Mouse (Mus musculus) midbrain, embryonic 14.5 days (tissue): ENCODE measurements at regions not wholly inside any gene's neighbourhood (a gene's known extent, or its start where the extent isn't known, plus 50 kb on each side); places are given as distances from the start of the nearest gene placed in this dataset.
A peak's percentile ranks its signal among the peaks of the same experiment; 100 is the strongest.

Source experiments
- ATAC-seq: fragments of 200-750 bp; cut with Nextera tagmentation; 2 replicates; pipeline ENCODE4 v1.8.0; 2017; ENCODE audit warnings: moderate number of reproducible peaks, moderate library complexity; ENCODE audit not compliant: low FRiP score, low TSS enrichment
- DNase-seq: peaks from one replicate; pipeline ENCODE4 v3.0.0-alpha.2; 2015
- H3K27ac ChIP-seq: fragments of 300-500 bp; sonication (generic); replicated peaks from 2 replicates; pipeline ENCODE4 v1.5.1; 2014; ENCODE audit warnings: mild to moderate bottlenecking, low read depth, low read length, moderate library complexity
- H3K27me3 ChIP-seq: fragments of 300-500 bp; sonication (generic); 2 replicates; pipeline ENCODE4 v1.6.1; 2014; ENCODE audit warnings: low read length, control low read depth, mixed read lengths; ENCODE audit not compliant: control insufficient read depth, insufficient read depth
- H3K36me3 ChIP-seq: fragments of 300-500 bp; sonication (generic); 2 replicates; pipeline ENCODE4 v1.6.1; 2014; ENCODE audit warnings: low read length, control low read depth; ENCODE audit not compliant: control insufficient read depth, insufficient read depth
- H3K4me1 ChIP-seq: fragments of 300-500 bp; sonication (generic); 2 replicates; pipeline ENCODE4 v1.6.1; 2014; ENCODE audit warnings: mild to moderate bottlenecking, antibody characterized with exemption, low read length, control low read depth; ENCODE audit not compliant: control insufficient read depth, insufficient read depth
- H3K4me2 ChIP-seq: fragments of 300-500 bp; sonication (generic); 2 replicates; pipeline ENCODE4 v1.6.1; 2014; ENCODE audit warnings: mild to moderate bottlenecking, low read length, moderate library complexity
- H3K4me3 ChIP-seq: fragments of 300-500 bp; sonication (generic); replicated peaks from 2 replicates; pipeline ENCODE4 v1.5.1; 2014; ENCODE audit warnings: low read depth, low read length
- H3K9ac ChIP-seq: fragments of 300-500 bp; sonication (generic); replicated peaks from 2 replicates; pipeline ENCODE4 v1.6.1; 2014; ENCODE audit warnings: mild to moderate bottlenecking, low read length, moderate library complexity
- H3K9me3 ChIP-seq: fragments of 300-500 bp; sonication (generic); 2 replicates; pipeline ENCODE4 v1.6.1; 2016; ENCODE audit warnings: low read length, control low read depth, mixed read lengths; ENCODE audit not compliant: control insufficient read depth
- WGBS: fragments of 180-500 bp; shearing (Covaris S2); extraction: QIAGEN DNeasy Blood & Tissue Kit; methylation state at CpG from one replicate; pipeline ENCODE4 v1.1.7; 2014; 5-methylcytosine and 5-hydroxymethylcytosine counted together

- Histone ChIP-seq H3K4me3 (no peak overlapping the region), H3K4me2 (no peak overlapping the region), H3K36me3 (no peaks in the 10 kb centered on the region), H3K9ac (no peak overlapping the region), H3K27ac (no peak overlapping the region), H3K27me3 (no peaks in the 10 kb centered on the region), H3K4me1 (peaks cover 11% of the 10 kb centered on the region; the same call in 1 of the 2 replicates), H3K9me3 (no peaks in the 10 kb centered on the region)
- ATAC-seq = no peak
- WGBS = 61% methylated on average over 1 of the region's 1 CpGs
- DNase-seq = peak; percentile 39
Measured at GRCm38 (mm10) chr10:24409976-24410375, 185.3 kb upstream of the Ccn2 start.

GRCm38 (mm10) chr10:24410885-24411284, 184.4 kb upstream of the Ccn2 start:
- WGBS = 90% methylated on average over 4 of the region's 4 CpGs
- Histone ChIP-seq H3K27me3 (no peaks in the 10 kb centered on the region), H3K4me3 (no peak overlapping the region), H3K4me1 (peaks cover 9% of the 10 kb centered on the region; the same call in 1 of the 2 replicates), H3K27ac (no peak overlapping the region), H3K9me3 (no peaks in the 10 kb centered on the region), H3K4me2 (no peak overlapping the region), H3K36me3 (no peaks in the 10 kb centered on the region), H3K9ac (no peak overlapping the region)
- DNase-seq = no peak
- no peak for ATAC-seq

- H3K4me3 ChIP-seq = no peak overlapping the region
- H3K27me3 ChIP-seq = no peaks in the 10 kb centered on the region
- H3K9me3 ChIP-seq = no peaks in the 10 kb centered on the region
- no peak overlapping the region for H3K27ac ChIP-seq
- ATAC-seq (no peak), DNase-seq (no peak)
- H3K36me3 ChIP-seq = no peaks in the 10 kb centered on the region
- WGBS = 78% methylated on average over 4 of the region's 4 CpGs
- no peaks in the 10 kb centered on the region for H3K4me1 ChIP-seq
- no peak overlapping the region for H3K4me2 ChIP-seq
- no peak overlapping the region for H3K9ac ChIP-seq
Measured at GRCm38 (mm10) chr10:24422498-24423160, 172.6 kb upstream of the Ccn2 start.

- H3K36me3 ChIP-seq = no peaks in the 10 kb centered on the region
- H3K27ac ChIP-seq = no peak overlapping the region
- H3K9ac ChIP-seq = no peak overlapping the region
- H3K4me3 ChIP-seq = no peak overlapping the region
- DNase-seq (no peak), ATAC-seq (no peak)
- H3K27me3 ChIP-seq = no peaks in the 10 kb centered on the region
- no peaks in the 10 kb centered on the region for H3K9me3 ChIP-seq
- H3K4me2 ChIP-seq = no peak overlapping the region
- no peaks in the 10 kb centered on the region for H3K4me1 ChIP-seq
Measured at GRCm38 (mm10) chr10:24433737-24434367, 161.4 kb upstream of the Ccn2 start.

GRCm38 (mm10) chr10:24437177-24437576, 158.1 kb upstream of the Ccn2 start:
- DNase-seq (peak; percentile 4), ATAC-seq (no peak; the same call in 1 of the 2 replicates)
- H3K9ac ChIP-seq = no peak overlapping the region
- WGBS = 63% methylated on average over 2 of the region's 2 CpGs
- no peaks in the 10 kb centered on the region for H3K4me1 ChIP-seq
- H3K4me3 ChIP-seq = no peak overlapping the region
- no peak overlapping the region for H3K27ac ChIP-seq
- no peak overlapping the region for H3K4me2 ChIP-seq
- H3K27me3 ChIP-seq = no peaks in the 10 kb centered on the region
- H3K9me3 ChIP-seq = no peaks in the 10 kb centered on the region
- H3K36me3 ChIP-seq = no peaks in the 10 kb centered on the region

GRCm38 (mm10) chr10:24444572-24444971, 150.7 kb upstream of the Ccn2 start:
- Histone ChIP-seq H3K9ac (no peak overlapping the region), H3K4me1 (no peaks in the 10 kb centered on the region), H3K27me3 (no peaks in the 10 kb centered on the region), H3K4me2 (no peak overlapping the region), H3K9me3 (no peaks in the 10 kb centered on the region), H3K36me3 (no peaks in the 10 kb centered on the region), H3K4me3 (no peak overlapping the region), H3K27ac (no peak overlapping the region)
- 70% methylated on average over 1 of the region's 1 CpGs for WGBS
- no peak for ATAC-seq
- no peak for DNase-seq

GRCm38 (mm10) chr10:24445036-24445435, 150.2 kb upstream of the Ccn2 start:
- Histone ChIP-seq H3K27ac (no peak overlapping the region), H3K36me3 (no peaks in the 10 kb centered on the region), H3K27me3 (no peaks in the 10 kb centered on the region), H3K4me3 (no peak overlapping the region), H3K4me1 (no peaks in the 10 kb centered on the region), H3K9ac (no peak overlapping the region), H3K9me3 (no peaks in the 10 kb centered on the region), H3K4me2 (no peak overlapping the region)
- no peak for ATAC-seq
- 93% methylated on average over 6 of the region's 6 CpGs for WGBS
- no peak for DNase-seq

- WGBS = 86% methylated on average over 8 of the region's 8 CpGs
- Histone ChIP-seq H3K36me3 (no peaks in the 10 kb centered on the region), H3K4me1 (no peaks in the 10 kb centered on the region), H3K9me3 (no peaks in the 10 kb centered on the region), H3K4me2 (no peak overlapping the region), H3K27me3 (no peaks in the 10 kb centered on the region), H3K4me3 (no peak overlapping the region), H3K27ac (no peak overlapping the region), H3K9ac (no peak overlapping the region)
- DNase-seq (no peak), ATAC-seq (no peak)
Measured at GRCm38 (mm10) chr10:24446168-24446567, 149.1 kb upstream of the Ccn2 start.

GRCm38 (mm10) chr10:24447135-24447534, 148.1 kb upstream of the Ccn2 start:
- DNase-seq = no peak
- Histone ChIP-seq H3K4me3 (no peak overlapping the region), H3K4me2 (no peak overlapping the region), H3K27ac (no peak overlapping the region), H3K36me3 (no peaks in the 10 kb centered on the region), H3K4me1 (no peaks in the 10 kb centered on the region), H3K27me3 (no peaks in the 10 kb centered on the region), H3K9ac (no peak overlapping the region), H3K9me3 (no peaks in the 10 kb centered on the region)
- ATAC-seq = no peak
- 80% methylated on average over 6 of the region's 6 CpGs for WGBS
